Mouse (Mus musculus) midbrain, embryonic 14.5 days (tissue): ENCODE results near the gene Smim17. TPM values are rescaled to one million over a fixed set of nuclear protein-coding genes. Genes with fewer than 3 reads are reported as not detected.

Experiments used
- ATAC-seq: fragments of 200-750 bp; cut with Nextera tagmentation; 2 replicates; pipeline ENCODE4 v1.8.0; 2017; ENCODE audit warnings: moderate number of reproducible peaks, moderate library complexity; ENCODE audit not compliant: low FRiP score, low TSS enrichment
- DNase-seq: peaks from one replicate; pipeline ENCODE4 v3.0.0-alpha.2; 2015
- H3K27ac ChIP-seq: fragments of 300-500 bp; sonication (generic); replicated peaks from 2 replicates; pipeline ENCODE4 v1.5.1; 2014; ENCODE audit warnings: mild to moderate bottlenecking, low read depth, low read length, moderate library complexity
- H3K27me3 ChIP-seq: fragments of 300-500 bp; sonication (generic); 2 replicates; pipeline ENCODE4 v1.6.1; 2014; ENCODE audit warnings: low read length, control low read depth, mixed read lengths; ENCODE audit not compliant: control insufficient read depth, insufficient read depth
- H3K36me3 ChIP-seq: fragments of 300-500 bp; sonication (generic); 2 replicates; pipeline ENCODE4 v1.6.1; 2014; ENCODE audit warnings: low read length, control low read depth; ENCODE audit not compliant: control insufficient read depth, insufficient read depth
- H3K4me1 ChIP-seq: fragments of 300-500 bp; sonication (generic); 2 replicates; pipeline ENCODE4 v1.6.1; 2014; ENCODE audit warnings: mild to moderate bottlenecking, antibody characterized with exemption, low read length, control low read depth; ENCODE audit not compliant: control insufficient read depth, insufficient read depth
- H3K4me2 ChIP-seq: fragments of 300-500 bp; sonication (generic); 2 replicates; pipeline ENCODE4 v1.6.1; 2014; ENCODE audit warnings: mild to moderate bottlenecking, low read length, moderate library complexity
- H3K4me3 ChIP-seq: fragments of 300-500 bp; sonication (generic); replicated peaks from 2 replicates; pipeline ENCODE4 v1.5.1; 2014; ENCODE audit warnings: low read depth, low read length
- H3K9ac ChIP-seq: fragments of 300-500 bp; sonication (generic); replicated peaks from 2 replicates; pipeline ENCODE4 v1.6.1; 2014; ENCODE audit warnings: mild to moderate bottlenecking, low read length, moderate library complexity
- H3K9me3 ChIP-seq: fragments of 300-500 bp; sonication (generic); 2 replicates; pipeline ENCODE4 v1.6.1; 2016; ENCODE audit warnings: low read length, control low read depth, mixed read lengths; ENCODE audit not compliant: control insufficient read depth
- WGBS: fragments of 180-500 bp; shearing (Covaris S2); extraction: QIAGEN DNeasy Blood & Tissue Kit; methylation state at CpG from one replicate; pipeline ENCODE4 v1.1.7; 2014; 5-methylcytosine and 5-hydroxymethylcytosine counted together
- polyA plus RNA-seq: library from polyadenylated mRNA; unstranded; fragments of >200 nt; fragmentation: Nextera tagmentation; extraction: Ambion mirVana; gene quantifications from 2 replicates; pipeline ENCODE4 v1.2.1, GENCODE M21; 2014

Gene Smim17
- polyA plus RNA-seq, 1 experiment from 2014 or later = 3.4 TPM

GRCm38 (mm10) chr7:6386995-6387394 is 11.5 kb upstream of the Smim17 start:
- no peak for ATAC-seq
- Histone ChIP-seq H3K36me3 (peaks cover 36% of the 10 kb centered on the region), H3K9me3 (no peaks in the 10 kb centered on the region), H3K4me1 (peaks cover 9% of the 10 kb centered on the region), H3K27me3 (no peaks in the 10 kb centered on the region), H3K9ac (no peak overlapping the region), H3K4me3 (no peak overlapping the region), H3K4me2 (no peak overlapping the region), H3K27ac (no peak overlapping the region)
- 97% methylated on average over 8 of the region's 8 CpGs for WGBS
- no peak for DNase-seq

- DNase-seq (no peak), ATAC-seq (no peak)
- WGBS = 88% methylated on average over 5 of the region's 5 CpGs
- Histone ChIP-seq H3K4me2 (no peak overlapping the region), H3K9me3 (no peaks in the 10 kb centered on the region), H3K4me1 (peaks cover 5% of the 10 kb centered on the region), H3K9ac (no peak overlapping the region), H3K4me3 (no peak overlapping the region), H3K27me3 (no peaks in the 10 kb centered on the region), H3K36me3 (peaks cover 51% of the 10 kb centered on the region), H3K27ac (no peak overlapping the region)
These were observed 9.5 kb upstream of the Smim17 start for GRCm38 (mm10) chr7:6388971-6389370.

- WGBS = 74% methylated on average over 5 of the region's 5 CpGs
- H3K4me1 ChIP-seq = peaks cover under 1% of the 10 kb centered on the region; the same call in 1 of the 2 replicates
- H3K27me3 ChIP-seq = no peaks in the 10 kb centered on the region
- H3K9me3 ChIP-seq = no peaks in the 10 kb centered on the region
- no peak overlapping the region for H3K4me3 ChIP-seq
- no peak overlapping the region for H3K27ac ChIP-seq
- peaks cover 56% of the 10 kb centered on the region for H3K36me3 ChIP-seq
- H3K9ac ChIP-seq = no peak overlapping the region
- DNase-seq = no peak
- H3K4me2 ChIP-seq = no peak overlapping the region
- ATAC-seq = no peak
These were observed 9.1 kb upstream of the Smim17 start for GRCm38 (mm10) chr7:6389449-6389848.

DNA sequence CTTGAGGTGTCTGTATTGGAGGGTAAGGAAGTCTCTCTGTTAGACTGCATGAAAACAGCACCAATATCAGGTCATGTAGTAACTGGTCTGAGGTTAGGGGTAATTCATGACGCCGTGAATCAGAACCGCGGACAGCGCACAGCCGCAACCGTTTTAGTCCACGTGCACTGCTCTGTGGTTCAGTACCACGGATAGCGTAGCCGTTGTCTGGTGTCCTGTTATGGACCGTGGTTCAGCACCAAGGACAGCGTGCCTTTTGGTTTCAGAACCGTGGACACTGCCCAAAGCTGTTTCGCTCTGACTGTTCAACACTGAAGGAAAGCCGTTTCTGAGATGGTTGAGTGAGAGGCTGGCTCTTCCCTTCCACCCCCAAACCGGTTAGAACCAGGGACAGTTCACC is 11.5 kb downstream of the Smim17 start, which contains the start of gene Gm20715:
Gm20715 (plus strand) TSS at position 235 of the 400 bp plus-strand sequence.
- Histone ChIP-seq H3K9ac (no peak within 1 kb of the TSS), H3K4me1 (no peaks in the 10 kb centered on the region), H3K36me3 (0 out of 2 replicates have a peak, but pooled peaks cover 3% of the 10 kb centered on the region), H3K27ac (no peak within 1 kb of the TSS), H3K27me3 (no peaks in the 10 kb centered on the region), H3K9me3 (no peaks in the 10 kb centered on the region), H3K4me3 (no peak within 1 kb of the TSS), H3K4me2 (no peak within 1 kb of the TSS)
- WGBS = under 1% methylated on average over 17 of the region's 17 CpGs
- peak; percentile 84 for DNase-seq
- ATAC-seq = no peak; the same call in 1 of the 2 replicates

DNA sequence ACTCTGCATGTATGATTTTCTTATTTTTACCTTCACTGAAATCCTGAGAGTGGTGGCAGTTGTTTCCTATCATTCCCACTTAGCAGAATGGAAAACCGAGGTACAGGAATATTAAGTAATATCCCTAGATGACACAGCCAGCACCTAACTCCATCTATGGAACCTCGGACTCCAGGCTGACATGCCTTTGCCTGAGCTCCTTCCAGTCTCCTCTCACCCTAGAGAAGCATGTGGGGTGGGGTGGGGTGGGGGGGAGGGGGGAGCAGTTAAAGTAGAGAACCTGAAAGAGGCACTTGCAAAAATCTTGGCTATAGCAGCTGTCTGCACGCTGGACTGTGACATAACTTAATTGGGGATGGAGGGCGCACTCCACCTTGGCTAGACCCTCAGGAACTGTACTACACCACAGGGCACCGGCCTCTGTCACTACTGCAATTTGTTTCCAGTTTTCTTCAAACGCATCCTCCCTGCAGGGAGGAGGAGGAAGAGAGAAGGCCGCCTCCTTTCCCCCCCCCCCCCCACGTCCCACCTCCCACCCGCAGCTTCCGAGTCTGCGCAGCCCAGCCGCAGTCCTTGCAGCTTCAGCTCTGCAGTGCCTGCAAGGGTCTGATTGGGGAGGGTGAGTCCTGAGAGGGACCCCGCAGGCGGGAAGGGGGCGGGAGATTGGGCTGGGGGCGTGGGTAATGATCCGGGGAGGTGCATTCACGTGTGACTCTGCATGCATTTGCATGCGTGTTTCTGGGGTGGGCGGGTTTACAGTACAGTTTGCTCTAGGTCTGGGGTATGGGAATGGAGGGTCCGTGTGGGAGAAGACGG is 16.3 kb downstream of the Smim17 start:
- Histone ChIP-seq H3K27ac (no peak overlapping the region), H3K9ac (peak overlapping the region; percentile 50; the same call in 1 of the 2 replicates), H3K27me3 (no peaks in the 10 kb centered on the region), H3K4me2 (peak overlapping the region; percentile 55), H3K9me3 (no peaks in the 10 kb centered on the region), H3K4me3 (peak overlapping the region; percentile 35), H3K4me1 (no peaks in the 10 kb centered on the region), H3K36me3 (no peaks in the 10 kb centered on the region)
- WGBS = 9% methylated on average over 19 of the region's 22 CpGs
- DNase-seq (peak; percentile 76), ATAC-seq (peak; percentile 87)

DNA sequence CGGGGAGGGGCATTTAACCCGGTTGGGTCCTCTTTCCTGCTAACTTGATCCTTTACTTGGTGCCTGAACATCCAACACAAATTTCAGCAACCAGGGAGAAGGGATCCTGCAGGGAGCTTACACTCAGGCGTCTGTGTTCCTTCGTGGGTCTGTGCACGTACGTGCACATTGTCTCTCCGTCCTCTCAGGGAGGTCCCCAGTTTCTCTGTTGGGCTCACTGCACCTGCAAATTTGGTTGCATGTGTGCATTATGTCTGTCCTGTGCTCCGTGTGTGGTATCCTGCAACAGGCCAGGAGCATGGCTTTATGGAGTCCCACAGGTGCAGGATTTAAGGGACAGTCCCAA is 16.9 kb downstream of the Smim17 start:
- H3K27me3 ChIP-seq = no peaks in the 10 kb centered on the region
- peak overlapping the region; percentile 50 for H3K9ac ChIP-seq
- H3K9me3 ChIP-seq = no peaks in the 10 kb centered on the region
- H3K4me1 ChIP-seq = no peaks in the 10 kb centered on the region
- peak overlapping the region; percentile 35 for H3K4me3 ChIP-seq
- ATAC-seq (no peak; the same call in 1 of the 2 replicates), DNase-seq (no peak)
- WGBS = 12% methylated on average over 8 of the region's 8 CpGs
- H3K27ac ChIP-seq = no peak overlapping the region
- peak overlapping the region; percentile 55 for H3K4me2 ChIP-seq
- no peaks in the 10 kb centered on the region for H3K36me3 ChIP-seq

DNA sequence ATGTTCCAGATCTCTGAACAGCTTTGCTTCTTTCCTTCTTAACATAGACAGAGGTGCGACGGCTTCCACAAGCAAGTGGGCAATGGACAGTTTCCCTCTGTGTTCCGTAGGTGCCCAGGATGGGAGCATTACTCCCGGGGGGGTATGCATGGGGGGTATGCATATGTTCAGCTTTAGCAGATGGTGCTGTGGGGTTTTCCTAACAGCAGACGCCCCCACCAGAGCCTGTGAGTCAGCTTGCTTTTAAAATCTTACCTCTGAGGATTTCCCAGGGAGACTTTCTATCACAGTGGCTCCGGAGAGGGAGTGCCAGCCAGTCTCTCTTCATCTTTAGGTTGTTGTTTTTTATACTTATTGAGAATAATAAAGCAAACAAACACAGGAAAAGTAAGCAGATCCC is 21.4 kb downstream of the Smim17 start:
- H3K9ac ChIP-seq = no peak overlapping the region
- no peaks in the 10 kb centered on the region for H3K27me3 ChIP-seq
- DNase-seq (no peak), ATAC-seq (no peak)
- H3K4me1 ChIP-seq = no peaks in the 10 kb centered on the region
- H3K4me2 ChIP-seq = no peak overlapping the region
- H3K36me3 ChIP-seq = no peaks in the 10 kb centered on the region
- 76% methylated on average over 6 of the region's 6 CpGs for WGBS
- H3K27ac ChIP-seq = no peak overlapping the region
- no peak overlapping the region for H3K4me3 ChIP-seq
- no peaks in the 10 kb centered on the region for H3K9me3 ChIP-seq

- no peak overlapping the region for H3K27ac ChIP-seq
- 90% methylated on average over 3 of the region's 3 CpGs for WGBS
These were observed 30.9 kb downstream of the Smim17 start for GRCm38 (mm10) chr7:6429381-6429780.

DNA sequence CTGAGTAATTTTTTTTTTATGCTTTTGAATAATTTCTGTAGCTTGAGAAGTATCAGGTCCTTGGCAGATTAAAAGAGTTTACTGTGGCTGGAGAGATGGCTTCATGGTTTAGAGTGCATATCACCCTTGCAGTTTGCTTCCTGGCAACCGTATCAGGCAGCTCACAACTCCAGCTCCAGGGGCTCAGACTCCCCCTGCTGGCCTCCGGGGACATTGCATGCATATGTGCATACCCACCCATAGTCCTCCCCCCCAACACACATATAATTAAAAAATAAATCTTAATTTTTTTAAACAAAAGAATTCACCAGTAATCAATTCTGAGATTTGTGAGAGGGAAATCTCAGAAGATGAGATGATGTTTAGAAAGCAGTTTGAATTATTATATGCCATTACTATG is 31.8 kb downstream of the Smim17 start:
- 40% methylated on average over 2 of the region's 2 CpGs for WGBS
- ATAC-seq (no peak), DNase-seq (peak; percentile 44)
- peaks cover 6% of the 10 kb centered on the region for H3K4me1 ChIP-seq
- no peaks in the 10 kb centered on the region for H3K27me3 ChIP-seq
- H3K36me3 ChIP-seq = no peaks in the 10 kb centered on the region
- no peak overlapping the region for H3K4me2 ChIP-seq
- no peak overlapping the region for H3K4me3 ChIP-seq
- no peak overlapping the region for H3K9ac ChIP-seq
- H3K27ac ChIP-seq = no peak overlapping the region
- peaks cover 8% of the 10 kb centered on the region; the same call in 1 of the 2 replicates for H3K9me3 ChIP-seq

More at GRCm38 (mm10) chr7:6429381-6429780, 30.9 kb downstream of the Smim17 start:
- H3K4me2 ChIP-seq = no peak overlapping the region
- H3K4me1 ChIP-seq = no peaks in the 10 kb centered on the region
- H3K4me3 ChIP-seq = no peak overlapping the region
- H3K9ac ChIP-seq = no peak overlapping the region
- no peak for DNase-seq
- no peak for ATAC-seq
- no peaks in the 10 kb centered on the region for H3K27me3 ChIP-seq
- peaks cover 8% of the 10 kb centered on the region; the same call in 1 of the 2 replicates for H3K9me3 ChIP-seq
- H3K36me3 ChIP-seq = no peaks in the 10 kb centered on the region
